ENCODE assay signal across 8 mouse cellular contexts in genomic region chr2:167776251-167777168, GRCm38 (mm10).
DNase-seq lines count a peak whose midpoint lies in the region; ATAC-seq and TF ChIP-seq lines count a peak whose summit lies in the region.

No protein-coding gene starts in this region.

- no peak for TF ChIP-seq POLR2A in kidney, adult 2 months (IDR thresholded peaks at IDR 0.05; ENCODE audit: low read depth, low read length)
- no peak for TF ChIP-seq POLR2A in bone marrow macrophage, adult 2 months (IDR thresholded peaks at IDR 0.05; ENCODE audit: borderline replicate concordance, low read depth, low read length)
- TF ChIP-seq POLR2A in myocyte (IDR thresholded peaks at IDR 0.05; ENCODE audit: insufficient read length, low read depth), result no peak

- H3K27me3 ChIP-seq in kidney, adult 2 months (replicated peaks; ENCODE audit: control insufficient read depth, insufficient read depth, low read length), result no peaks in the 10 kb centered on the region
- no peaks in the 10 kb centered on the region for H3K27me3 ChIP-seq in intestine, embryonic 14.5 days (replicated peaks; ENCODE audit: control insufficient read depth, insufficient read depth, low read length)
- no peaks in the 10 kb centered on the region for H3K27me3 ChIP-seq in myocyte (ENCODE audit: control insufficient read depth, insufficient read depth, insufficient read length)

- H3K27ac ChIP-seq in kidney, adult 2 months (ENCODE audit: insufficient read depth, low read depth, low read length), result peak overlapping the region; percentile 40; the same call in 1 of the 2 replicates
- peak overlapping the region; percentile 94 for H3K27ac ChIP-seq in bone marrow macrophage, adult 2 months (ENCODE audit: insufficient read depth, low read depth, low read length)
- H3K27ac ChIP-seq in intestine, embryonic 14.5 days (ENCODE audit: low read depth), result peak overlapping the region; percentile 97

- H3K4me2 ChIP-seq in intestine, embryonic 14.5 days (ENCODE audit: low read length), result peak overlapping the region; percentile 72
- H3K4me2 ChIP-seq in myocyte (ENCODE audit: low read depth), result peak overlapping the region; percentile 97

- H3K9me3 ChIP-seq in intestine, embryonic 14.5 days (ENCODE audit: control insufficient read depth, low read length), result no peaks in the 10 kb centered on the region

- H3K4me3 ChIP-seq in kidney, adult 2 months (ENCODE audit: insufficient read depth, low read depth, low read length), result no peak overlapping the region
- H3K4me3 ChIP-seq in bone marrow macrophage, adult 2 months (ENCODE audit: insufficient read depth, low read length), result no peak overlapping the region
- 0 out of 2 replicates have a peak overlapping the region, but pooled peaks have one; percentile 47 for H3K4me3 ChIP-seq in intestine, embryonic 14.5 days (ENCODE audit: low read depth, low read length)
- H3K4me3 ChIP-seq in myocyte, result peak overlapping the region; percentile 48

- no peak overlapping the region for H3K9ac ChIP-seq in intestine, embryonic 14.5 days (ENCODE audit: low read length)

- WGBS in kidney, adult 2 months, result 92% methylated on average over 24 of the region's 24 CpGs
- 82% methylated on average over 24 of the region's 24 CpGs for WGBS in intestine, embryonic 14.5 days

- H3K36me3 ChIP-seq in kidney, adult 2 months (ENCODE audit: control insufficient read depth, insufficient read depth, low read length), result no peaks in the 10 kb centered on the region
- no peaks in the 10 kb centered on the region for H3K36me3 ChIP-seq in intestine, embryonic 14.5 days (ENCODE audit: control insufficient read depth, insufficient read depth, low read length)
- H3K36me3 ChIP-seq in myocyte (ENCODE audit: control insufficient read depth, insufficient read depth), result no peaks in the 10 kb centered on the region

- no peak for ATAC-seq in intestine, embryonic 14.5 days (replicated peaks; ENCODE audit: low FRiP score, low TSS enrichment, low read depth)

- no peak overlapping the region for H3ac ChIP-seq in myocyte (ENCODE audit: control insufficient read depth, insufficient read length)

- no peak for DNase-seq in kidney, adult 2 months
- no peak for DNase-seq in kidney, adult 11 months
- DNase-seq in intestine, embryonic 14.5 days (ENCODE audit: low spot score), result no peak
- DNase-seq in layer of hippocampus, adult 8-10 months (ENCODE audit: low spot score in 2 of 2), result no peak
- no peak for DNase-seq in gastrocnemius, adult 18-20 months (ENCODE audit: low spot score)
- no peak for DNase-seq in cerebellum, adult 18-20 months

- TF ChIP-seq CTCF in kidney, adult 2 months (conservative IDR thresholded peaks at IDR 0.05; ENCODE audit: insufficient read depth, insufficient read length, low read depth, low read length), result no peak
- no peak; the same call in 1 of the 2 replicates for TF ChIP-seq CTCF in bone marrow macrophage, adult 2 months (IDR thresholded peaks at IDR 0.05; ENCODE audit: low read depth, low read length)

- H3K79me2 ChIP-seq in myocyte (ENCODE audit: control insufficient read depth, insufficient read depth), result peaks cover 29% of the 10 kb centered on the region

- peaks cover 16% of the 10 kb centered on the region; the same call in 1 of the 2 replicates for H3K4me1 ChIP-seq in kidney, adult 2 months (ENCODE audit: control insufficient read depth, insufficient read depth, low read length)
- peaks cover 61% of the 10 kb centered on the region for H3K4me1 ChIP-seq in bone marrow macrophage, adult 2 months (ENCODE audit: control insufficient read depth, insufficient read depth, low read length)
- peaks cover 40% of the 10 kb centered on the region for H3K4me1 ChIP-seq in intestine, embryonic 14.5 days (replicated peaks; ENCODE audit: control insufficient read depth, insufficient read depth, low read length)

TF ChIP-seq in myocyte, 11 proteins besides CTCF, POLR2A, EP300 and RAD21:
- TF ChIP-seq E2F4 (IDR thresholded peaks at IDR 0.05; ENCODE audit: insufficient read depth) (no peak), TCF12 (IDR thresholded peaks at IDR 0.05; ENCODE audit: insufficient read depth, poor library complexity, severe bottlenecking) (no peak), REST (IDR thresholded peaks at IDR 0.05; ENCODE audit: insufficient read depth, insufficient read length) (no peak), CEBPB (IDR thresholded peaks at IDR 0.05; ENCODE audit: insufficient read depth, poor library complexity, severe bottlenecking) (no peak), POLR2AphosphoS2 (IDR thresholded peaks at IDR 0.05; ENCODE audit: insufficient read length, low read depth) (no peak), USF1 (IDR thresholded peaks at IDR 0.05; ENCODE audit: low read depth) (no peak), SRF (IDR thresholded peaks at IDR 0.05; ENCODE audit: control insufficient read depth, insufficient read length, low read depth) (no peak), MYOG (IDR thresholded peaks at IDR 0.05; ENCODE audit: control insufficient read depth in 1 of 3, insufficient read depth in 1 of 3, insufficient read length in 2 of 3, low read depth in 2 of 3) (peak in 1 of 3 experiments; percentile 54), MYOD1 (IDR thresholded peaks at IDR 0.05; ENCODE audit: control insufficient read depth in 1 of 3, insufficient read length in 2 of 3, low read depth in 2 of 3) (peak in 1 of 3 experiments; percentile 74), MAX (IDR thresholded peaks at IDR 0.05; ENCODE audit: low read depth) (no peak), TCF3 (IDR thresholded peaks at IDR 0.05; ENCODE audit: insufficient read length, low read depth) (no peak)

Comparison
In these comparisons a context has a peak if more than half of its experiments do, and no peak if none do; other contexts are left out.
1. H3K27ac ChIP-seq: peak in every context shown above with its lines; median percentile 97 in intestine, embryonic 14.5 days; 94 in bone marrow macrophage, adult 2 months; 40 in kidney, adult 2 months.
2. H3K4me3 ChIP-seq: peak in intestine, embryonic 14.5 days (single experiment) and myocyte (single experiment); none in kidney, adult 2 months (single experiment) and bone marrow macrophage, adult 2 months (single experiment).